Mouse (Mus musculus) skeletal muscle tissue, adult 2 months (tissue): ENCODE measurements around the gene Rbm20.

Source experiments
- DNase-seq: peaks from one replicate; pipeline ENCODE4 v3.0.0-alpha.2; 2012; ENCODE audit warnings: low read depth, low spot score

Gene Rbm20

GRCm38 (mm10) chr19:53670625-53671141 lies 6.4 kb upstream of the Rbm20 start:
- DNase-seq, result peak; percentile 88

- no peak for DNase-seq
These were observed 5.7 kb upstream of the Rbm20 start for GRCm38 (mm10) chr19:53671432-53671831.

- no peak for DNase-seq
These were observed 2.8 kb upstream of the Rbm20 start for GRCm38 (mm10) chr19:53674131-53674925.

DNA sequence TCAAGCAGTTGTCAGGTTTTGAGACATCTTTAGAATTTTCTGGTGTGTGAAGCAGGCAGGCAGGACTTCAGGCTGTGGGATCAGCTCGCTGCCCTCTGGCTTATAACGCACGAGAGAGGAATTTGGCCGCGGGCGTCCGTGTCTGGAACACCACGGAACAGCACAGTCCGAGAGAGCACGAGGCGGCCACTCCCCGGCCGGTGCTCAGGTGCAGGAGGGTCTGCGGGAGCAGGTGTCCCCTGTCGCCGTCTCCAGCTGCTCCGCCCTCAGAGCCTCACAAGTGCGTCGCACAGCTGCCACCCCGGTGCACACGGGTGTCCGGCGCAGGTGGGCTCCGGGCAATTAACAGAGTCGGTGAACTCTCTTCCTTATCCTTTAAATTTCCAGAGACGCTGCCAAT lies 878 bp upstream of the Rbm20 start:
- peak; percentile 36 for DNase-seq

DNA sequence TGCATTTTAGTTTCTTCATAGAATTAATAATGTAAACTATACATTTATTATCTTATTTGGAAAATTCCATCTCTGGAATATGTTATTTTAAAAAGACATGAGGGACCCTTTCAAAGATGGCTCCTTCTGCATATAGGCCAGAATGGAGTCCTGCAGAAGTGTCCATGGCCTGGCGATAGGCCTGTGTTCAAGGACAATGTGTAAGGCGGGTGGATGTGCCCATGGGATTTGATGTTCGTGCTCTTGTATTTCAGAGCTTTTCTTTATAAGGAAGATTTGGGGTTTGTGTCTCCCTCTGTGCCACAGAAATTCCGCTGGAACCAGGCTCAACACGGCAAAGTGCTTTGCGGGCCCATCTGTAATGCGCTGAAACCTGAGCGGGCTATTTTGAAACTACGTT lies 2.1 kb downstream of the Rbm20 start:
- peak; percentile 28 for DNase-seq

GRCm38 (mm10) chr19:53679981-53680380 lies 2.9 kb downstream of the Rbm20 start:
- no peak for DNase-seq

DNA sequence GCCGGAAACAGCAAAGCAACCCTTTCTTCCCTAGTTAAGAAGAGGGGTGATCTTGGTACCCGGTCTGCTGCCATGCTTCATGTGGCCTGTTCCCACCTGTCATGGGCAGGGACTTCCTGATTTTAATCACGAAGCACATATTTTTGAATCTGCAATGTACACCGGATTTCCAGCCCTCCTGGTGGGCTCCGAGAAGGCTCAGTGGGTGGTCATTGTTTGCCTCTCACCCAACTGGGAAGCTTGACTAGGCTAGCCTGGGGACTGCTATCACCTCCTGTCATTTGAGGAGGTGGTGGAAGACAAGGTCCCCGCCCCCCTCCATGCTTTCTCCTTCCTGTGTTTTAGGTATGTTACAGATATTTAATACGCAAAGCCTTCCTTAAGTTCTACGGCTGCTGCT lies 5.3 kb downstream of the Rbm20 start:
- no peak for DNase-seq

DNA sequence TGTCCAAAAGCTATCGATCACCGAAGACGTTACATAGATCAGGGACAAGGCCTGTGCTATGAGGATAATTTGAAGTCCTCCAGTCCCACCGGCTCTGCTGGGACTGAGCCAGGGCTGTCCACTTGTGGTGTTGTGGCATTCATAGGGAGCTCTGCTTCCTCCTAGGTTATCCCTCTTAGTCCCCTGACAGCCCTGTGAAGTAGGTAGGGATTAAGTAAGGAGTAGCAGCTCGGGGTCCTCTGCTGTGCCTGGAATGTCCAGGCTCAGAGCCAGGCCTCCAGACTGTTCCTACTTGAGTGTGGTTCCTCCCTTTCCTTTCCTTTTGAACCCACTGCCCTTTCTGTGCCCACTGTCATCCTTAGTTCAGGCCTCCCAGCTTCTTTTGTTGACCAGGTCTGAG lies 10.5 kb downstream of the Rbm20 start:
- DNase-seq, result no peak

GRCm38 (mm10) chr19:53690816-53691215 lies 13.7 kb downstream of the Rbm20 start:
- DNase-seq, result no peak

- no peak for DNase-seq
These were observed 16.9 kb downstream of the Rbm20 start for GRCm38 (mm10) chr19:53694020-53694419.

GRCm38 (mm10) chr19:53696079-53696478 lies 19.0 kb downstream of the Rbm20 start:
- no peak for DNase-seq

- no peak for DNase-seq
These were observed 19.5 kb downstream of the Rbm20 start for GRCm38 (mm10) chr19:53696655-53697054.

- peak; percentile 84 for DNase-seq
These were observed 20.4 kb downstream of the Rbm20 start for GRCm38 (mm10) chr19:53697376-53698126.

- DNase-seq, result no peak
These were observed 22.6 kb downstream of the Rbm20 start for GRCm38 (mm10) chr19:53699671-53700070.

DNA sequence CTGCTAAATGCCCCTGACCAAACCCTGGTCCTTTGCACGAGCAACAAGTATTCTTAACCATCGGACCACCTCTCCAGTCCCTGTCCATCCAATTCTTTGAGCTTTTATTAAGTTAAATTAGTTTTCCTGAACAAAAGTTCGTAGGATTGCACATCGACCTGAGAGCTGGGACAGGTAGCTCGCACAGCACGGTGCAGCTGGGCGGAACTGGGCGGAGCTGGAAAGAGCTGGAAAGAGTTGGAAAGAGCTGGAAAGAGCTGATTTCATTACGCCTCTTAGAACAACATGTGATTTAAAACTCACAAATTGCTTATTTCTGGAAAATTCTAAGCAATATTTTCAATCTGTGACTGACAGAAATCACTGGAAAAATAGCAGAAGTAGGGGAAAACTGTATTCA lies 24.3 kb downstream of the Rbm20 start:
- DNase-seq, result no peak

DNA sequence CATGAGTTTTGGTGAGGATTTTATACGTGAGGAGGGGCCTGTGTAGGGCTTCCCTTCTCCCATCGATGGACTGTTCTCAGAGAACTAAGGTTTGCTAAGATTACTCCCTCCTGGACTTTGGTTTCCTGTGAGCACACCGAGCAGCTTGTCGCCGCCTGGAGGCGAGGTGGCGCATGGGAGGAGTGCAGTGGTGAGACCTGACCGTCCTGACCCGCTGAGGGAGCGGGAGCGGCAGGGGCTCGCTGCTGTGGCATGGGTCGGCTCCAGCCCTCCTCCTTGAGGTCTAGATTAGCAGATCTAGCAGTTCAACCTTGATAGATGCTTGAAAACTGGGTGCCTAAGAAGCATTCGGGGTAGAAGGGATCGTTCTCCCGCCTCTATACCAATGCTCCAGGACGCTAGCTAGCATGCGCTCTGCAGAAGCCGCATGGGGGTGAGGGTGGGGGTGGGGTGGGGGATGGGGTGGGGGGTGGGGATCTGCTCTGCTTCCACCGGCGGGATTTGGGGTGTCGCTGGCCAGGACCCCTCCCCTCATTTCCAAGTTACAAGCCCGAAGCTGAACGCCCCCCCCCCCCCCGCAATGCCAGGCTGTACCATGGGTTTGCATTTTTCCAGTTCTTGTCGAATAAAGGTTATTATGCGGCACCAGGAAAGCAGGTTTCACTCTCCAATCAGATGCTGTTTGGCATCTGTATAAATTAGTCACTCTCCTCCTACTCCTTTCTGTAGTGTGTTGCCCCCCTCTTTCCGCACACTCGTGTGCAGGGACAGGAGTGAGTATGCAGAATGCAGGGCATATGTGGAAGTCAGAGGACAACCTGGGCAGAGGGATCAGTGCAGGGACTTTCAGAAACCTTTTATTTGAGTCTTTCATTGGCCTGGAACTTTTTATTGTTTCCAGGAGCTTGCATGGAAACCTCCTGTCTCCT lies 28.1 kb downstream of the Rbm20 start:
- DNase-seq, result no peak

- DNase-seq, result no peak
These were observed 31.3 kb downstream of the Rbm20 start for GRCm38 (mm10) chr19:53708401-53708800.

- no peak for DNase-seq
These were observed 33.8 kb downstream of the Rbm20 start for GRCm38 (mm10) chr19:53710861-53711260.

GRCm38 (mm10) chr19:53711261-53711890 lies 34.3 kb downstream of the Rbm20 start:
- no peak for DNase-seq

DNA sequence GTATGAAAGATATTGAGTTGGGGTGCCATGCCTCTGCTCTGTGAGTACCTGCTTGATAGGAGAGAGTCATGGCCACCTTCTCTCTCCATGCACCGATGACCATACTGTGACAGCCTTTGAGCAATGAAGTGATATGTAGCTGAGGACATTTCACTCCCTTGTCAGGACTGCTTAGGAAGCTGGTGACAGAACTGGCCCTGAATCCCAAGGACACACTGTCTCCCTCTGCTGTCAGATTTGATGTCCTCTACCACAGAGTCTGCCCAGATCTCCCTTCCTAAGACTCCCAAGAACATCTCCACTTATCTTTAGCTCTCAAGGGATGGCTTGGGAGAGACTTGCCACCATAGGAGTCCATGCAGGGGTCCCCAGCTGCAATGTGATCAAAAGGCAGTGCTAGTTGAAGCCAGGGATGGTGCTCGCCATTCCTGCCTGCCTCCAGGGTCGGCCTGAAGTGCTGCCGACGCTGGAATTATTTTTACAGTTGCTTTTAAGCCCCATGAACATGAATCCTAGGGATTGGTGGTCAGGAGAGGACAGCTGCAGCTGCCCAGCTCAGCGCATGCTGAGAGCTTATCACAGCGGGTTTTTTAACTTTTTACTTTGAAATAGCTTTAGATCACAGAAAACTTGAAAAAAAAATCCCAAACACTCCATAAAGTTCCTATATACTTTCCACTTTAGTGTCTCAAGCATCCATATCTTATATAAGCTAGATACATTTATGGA lies 35.4 kb downstream of the Rbm20 start:
- DNase-seq, result no peak

- DNase-seq, result no peak
These were observed 36.3 kb downstream of the Rbm20 start for GRCm38 (mm10) chr19:53713364-53713763.
